Mouse (Mus musculus) forebrain, embryonic 13.5 days (tissue): Measurements from ENCODE around the gene Vmn1r169. TPM values are rescaled to one million over a fixed set of nuclear protein-coding genes. Genes with fewer than 3 reads are reported as not detected.
"Not testable (repeated sequence)": the region's sequence is repeated elsewhere in the genome, so short reads cannot be mapped to it uniquely, and the experiment has no call there.

Source experiments
- ATAC-seq: fragments of 200-750 bp; cut with Nextera tagmentation; 2 replicates; pipeline ENCODE4 v1.8.0; 2017
- H3K27ac ChIP-seq: fragments of 300-500 bp; sonication (generic); 2 replicates; pipeline ENCODE4 v1.5.1; 2015; ENCODE audit warnings: inconsistent platforms, mild to moderate bottlenecking, moderate library complexity
- H3K27me3 ChIP-seq: fragments of 300-500 bp; sonication (generic); 2 replicates; pipeline ENCODE4 v1.6.1; 2015; ENCODE audit warnings: mild to moderate bottlenecking, inconsistent platforms
- H3K36me3 ChIP-seq: fragments of 300-500 bp; sonication (generic); 2 replicates; pipeline ENCODE4 v1.6.1; 2015; ENCODE audit warnings: mild to moderate bottlenecking, inconsistent platforms; ENCODE audit not compliant: poor library complexity, severe bottlenecking
- H3K4me1 ChIP-seq: fragments of 300-500 bp; sonication (generic); 2 replicates; pipeline ENCODE4 v1.6.1; 2015; ENCODE audit warnings: inconsistent platforms
- H3K4me2 ChIP-seq: fragments of 300-500 bp; sonication (generic); 2 replicates; pipeline ENCODE4 v1.6.1; 2015; ENCODE audit warnings: inconsistent platforms, mild to moderate bottlenecking, moderate library complexity
- H3K4me3 ChIP-seq: fragments of 300-500 bp; sonication (generic); 2 replicates; pipeline ENCODE4 v1.5.1; 2015; ENCODE audit warnings: mild to moderate bottlenecking, inconsistent platforms
- H3K9ac ChIP-seq: fragments of 300-500 bp; sonication (generic); 2 replicates; pipeline ENCODE4 v1.6.1; 2015; ENCODE audit warnings: mild to moderate bottlenecking, inconsistent platforms
- H3K9me3 ChIP-seq: fragments of 300-500 bp; sonication (generic); replicated peaks from 2 replicates; pipeline ENCODE4 v1.6.1; 2016; ENCODE audit warnings: inconsistent platforms
- WGBS: fragments of 180-500 bp; shearing (Covaris S2); methylation state at CpG from one replicate; pipeline ENCODE4 v1.1.7; 2015; 5-methylcytosine and 5-hydroxymethylcytosine counted together
- polyA plus RNA-seq: library from polyadenylated mRNA; unstranded; fragments of >200 nt; fragmentation: Nextera tagmentation; extraction: Ambion mirVana; gene quantifications from 2 replicates; pipeline ENCODE4 v1.2.1, GENCODE M21; 2015

The Vmn1r169 gene
- polyA plus RNA-seq: not detected in 2 replicates

- H3K4me3 ChIP-seq, H3K9ac ChIP-seq, H3K27ac ChIP-seq, H3K36me3 ChIP-seq, H3K4me2 ChIP-seq, ATAC-seq, H3K4me1 ChIP-seq, H3K27me3 ChIP-seq: not testable (repeated sequence)
- H3K9me3 ChIP-seq: peaks cover 27% of the 10 kb centered on the region
- WGBS: 70% methylated on average over 1 of the region's 2 CpGs
Observed at GRCm38 (mm10) chr7:23575226-23575625, at the start of gene Vmn1r169. TSS of gene Vmn1r169 (plus strand) at chr7:23575526.

- H3K27me3 ChIP-seq, H3K36me3 ChIP-seq, H3K4me3 ChIP-seq, H3K27ac ChIP-seq, H3K4me2 ChIP-seq, H3K9ac ChIP-seq, ATAC-seq, H3K4me1 ChIP-seq: not testable (repeated sequence)
- peaks cover 14% of the 10 kb centered on the region for H3K9me3 ChIP-seq
- WGBS: no CpG with 5 or more reads among the region's 1 CpGs
Observed at GRCm38 (mm10) chr7:23539432-23539831, 35.9 kb upstream of the Vmn1r169 start, which contains the start of gene Vmn1r168. TSS of gene Vmn1r168 (plus strand) at chr7:23539732.

GRCm38 (mm10) chr7:23605875-23606274, 30.5 kb downstream of the Vmn1r169 start, which contains the start of gene Vmn1r170:
TSS of gene Vmn1r170 (plus strand) at chr7:23606175.
- not testable (repeated sequence) for H3K27me3 ChIP-seq, H3K36me3 ChIP-seq, H3K27ac ChIP-seq, H3K4me2 ChIP-seq, H3K4me3 ChIP-seq, ATAC-seq, H3K9ac ChIP-seq, H3K4me1 ChIP-seq
- 42% methylated on average over 1 of the region's 1 CpGs for WGBS
- H3K9me3 ChIP-seq: peaks cover 16% of the 10 kb centered on the region

Other genes starting within 250 kb of the Vmn1r169 start
- not detected in 2 replicates for gene Nlrp5, start 189.6 kb upstream of the Vmn1r169 start, polyA plus RNA-seq
- not detected in 2 replicates for gene Vmn1r167, start 68.3 kb upstream of the Vmn1r169 start, polyA plus RNA-seq
- not detected in 2 replicates for gene Vmn1r168, start 35.8 kb upstream of the Vmn1r169 start, polyA plus RNA-seq
- not detected in 2 replicates for gene Vmn1r170, start 30.6 kb downstream of the Vmn1r169 start, polyA plus RNA-seq
- not detected in 2 replicates for gene Vmn1r171, start 55.2 kb downstream of the Vmn1r169 start, polyA plus RNA-seq
- gene Vmn1r172, start 82.8 kb downstream of the Vmn1r169 start, polyA plus RNA-seq: not detected in 2 replicates
- gene Vmn1r173, start 125.2 kb downstream of the Vmn1r169 start, polyA plus RNA-seq: not detected in 2 replicates
- gene Vmn1r174, start 176.7 kb downstream of the Vmn1r169 start, polyA plus RNA-seq: not detected in 2 replicates
- not detected in 2 replicates for gene Vmn1r175, start 235.1 kb downstream of the Vmn1r169 start, polyA plus RNA-seq